Mouse (Mus musculus) adrenal gland, adult 8-10 months (tissue): Measurements from ENCODE around the gene Tbc1d22a. TPM values are rescaled to one million over a fixed set of nuclear protein-coding genes. Genes with fewer than 3 reads are reported as not detected.

Experiments
- DNase-seq: peaks from one replicate; pipeline ENCODE4 v3.0.0; 2022
- total RNA-seq, 4 experiments: library from RNA; stranded (reverse); gene quantifications; 2 replicates each; pipeline ENCODE4 v1.2.4; 2022

The Tbc1d22a gene
- total RNA-seq, 4 experiments from 2014 or later, result 36.6 to 49.1 (median 43.4) TPM

DNA sequence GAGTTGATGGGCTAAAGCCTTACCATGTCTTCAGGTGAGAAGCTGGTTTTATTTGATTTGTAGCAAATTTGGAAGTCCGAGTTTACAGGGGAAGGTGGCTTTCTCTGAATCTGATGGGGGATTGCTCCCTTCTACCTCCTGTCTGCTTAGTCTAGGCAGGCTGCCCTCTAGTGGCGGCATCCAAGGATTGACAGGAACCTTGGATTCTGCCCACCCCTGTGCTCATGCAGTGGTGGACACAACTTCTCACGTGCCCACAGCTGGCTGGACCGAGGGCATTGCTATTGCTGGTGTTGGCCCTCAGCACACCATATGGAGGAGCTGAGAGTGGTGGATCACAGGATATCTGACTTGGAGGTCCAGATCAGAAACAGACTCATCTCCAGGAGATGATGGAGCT lies 22.0 kb downstream of the Tbc1d22a start:
- no peak for DNase-seq

DNA sequence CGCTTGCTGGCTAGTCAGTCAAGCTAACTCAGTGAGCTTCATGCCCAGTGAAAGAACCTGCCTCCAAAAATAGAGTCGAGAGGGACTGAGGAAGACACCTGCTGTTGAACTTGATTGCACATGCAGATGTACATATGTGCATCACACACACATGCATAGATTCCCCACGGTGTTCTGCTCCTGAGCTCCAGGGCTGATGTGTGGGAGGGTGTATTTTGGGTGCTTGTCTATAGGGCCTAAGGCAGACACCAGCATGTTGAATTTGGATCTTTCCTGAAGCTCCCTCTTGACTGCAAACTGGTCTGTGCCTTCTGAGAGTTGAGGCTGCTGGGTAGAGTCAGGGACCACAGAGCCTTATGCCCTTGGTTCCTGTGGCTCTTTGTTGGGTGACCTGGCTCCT lies 23.8 kb downstream of the Tbc1d22a start:
- no peak for DNase-seq

DNA sequence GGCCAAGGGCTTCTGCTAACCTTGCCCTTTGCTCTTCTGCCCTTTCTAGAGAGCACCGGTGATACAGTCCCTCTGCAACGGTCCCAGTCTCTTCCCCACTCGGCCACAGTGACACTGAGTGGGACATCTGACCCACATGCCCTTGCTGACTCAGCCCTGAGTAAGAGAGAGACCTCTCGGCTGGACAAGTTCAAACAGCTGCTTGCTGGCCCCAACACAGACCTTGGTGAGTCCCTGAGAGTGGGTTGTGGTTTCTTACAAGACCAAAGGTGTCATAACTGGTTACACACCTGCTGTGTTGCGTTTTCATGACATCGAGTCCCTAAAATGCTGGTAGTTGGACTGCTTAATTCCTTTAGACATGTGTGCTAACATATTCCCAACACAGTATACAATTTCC lies 24.8 kb downstream of the Tbc1d22a start:
- no peak for DNase-seq

DNA sequence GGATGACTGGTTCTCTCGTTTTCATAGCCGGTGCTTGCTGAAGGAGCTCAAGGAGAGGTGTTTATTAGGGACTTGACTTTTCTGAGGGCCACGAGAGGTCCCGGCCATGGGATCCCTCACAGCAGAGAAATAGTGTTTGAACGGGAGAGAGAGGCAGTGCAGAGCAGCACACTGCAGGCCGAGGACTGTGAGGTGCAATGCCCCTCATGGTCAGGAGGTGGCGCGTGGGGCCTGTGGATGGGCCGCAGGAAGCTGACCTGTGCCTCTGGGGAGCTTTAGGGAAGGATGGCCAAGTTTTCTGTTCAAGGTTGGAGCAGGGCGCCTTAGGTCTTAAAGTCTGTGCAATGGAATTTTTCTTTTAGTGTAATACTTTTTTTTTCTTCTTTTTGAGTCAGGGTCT lies 25.5 kb downstream of the Tbc1d22a start:
- peak; percentile 38 for DNase-seq

DNA sequence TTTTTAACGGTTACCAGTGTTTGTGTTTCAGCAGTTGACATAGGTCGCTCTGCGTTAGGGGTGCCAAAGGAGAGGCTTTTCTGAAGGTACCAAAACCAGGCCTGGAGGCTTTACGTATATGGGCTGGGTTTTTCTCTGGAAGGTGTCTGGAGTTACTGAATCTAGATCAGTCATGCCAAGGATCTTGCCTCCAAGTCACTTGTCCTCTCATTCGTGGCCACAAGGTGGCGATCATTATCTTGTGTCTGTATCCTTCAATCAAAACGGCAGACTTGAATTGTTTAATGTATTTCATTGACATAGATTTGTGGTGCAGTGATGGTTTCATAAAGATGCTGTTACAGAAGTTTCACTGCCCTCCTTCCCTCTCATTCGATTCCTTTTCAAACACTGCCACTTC lies 29.4 kb downstream of the Tbc1d22a start:
- no peak for DNase-seq

DNA sequence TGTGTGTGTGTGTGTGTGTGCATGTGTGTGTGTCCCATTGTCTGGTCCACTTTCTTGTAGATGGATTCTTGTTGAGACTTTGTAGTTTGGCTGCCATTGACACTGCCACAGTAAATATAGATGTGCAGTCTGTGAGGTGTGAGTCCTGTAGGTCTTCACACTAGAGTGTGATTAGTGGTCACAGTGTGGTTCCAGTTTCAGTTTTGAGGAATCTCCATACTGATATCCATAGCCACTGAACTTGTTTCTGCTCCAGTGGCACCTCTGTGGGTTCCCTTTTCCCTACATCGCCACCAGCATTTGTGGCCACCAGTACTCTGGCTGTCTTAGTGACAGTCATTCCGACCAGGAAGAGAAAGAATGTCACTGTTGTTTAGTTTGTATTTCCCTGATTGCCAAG lies 30.1 kb downstream of the Tbc1d22a start:
- no peak for DNase-seq

DNA sequence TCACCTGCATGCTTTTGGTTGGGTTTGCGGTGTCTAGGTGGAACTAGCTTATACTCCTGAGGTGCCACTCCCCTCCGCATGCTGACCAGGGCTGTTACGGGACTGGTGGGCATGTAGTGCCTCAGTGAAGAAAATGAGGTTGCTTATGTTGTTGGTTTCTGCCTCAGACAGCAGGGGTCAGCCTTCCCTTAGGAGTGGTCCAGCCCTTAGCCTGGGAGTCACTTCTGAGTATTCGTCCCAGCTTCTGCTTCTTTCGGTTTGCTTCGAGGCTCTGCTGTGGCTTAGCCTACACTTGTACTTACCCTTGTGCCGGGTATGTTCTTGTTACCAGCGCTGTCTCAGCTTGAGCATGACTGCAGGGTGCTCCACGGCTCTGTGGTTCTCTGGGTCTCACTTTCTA lies 36.0 kb downstream of the Tbc1d22a start:
- no peak for DNase-seq

DNA sequence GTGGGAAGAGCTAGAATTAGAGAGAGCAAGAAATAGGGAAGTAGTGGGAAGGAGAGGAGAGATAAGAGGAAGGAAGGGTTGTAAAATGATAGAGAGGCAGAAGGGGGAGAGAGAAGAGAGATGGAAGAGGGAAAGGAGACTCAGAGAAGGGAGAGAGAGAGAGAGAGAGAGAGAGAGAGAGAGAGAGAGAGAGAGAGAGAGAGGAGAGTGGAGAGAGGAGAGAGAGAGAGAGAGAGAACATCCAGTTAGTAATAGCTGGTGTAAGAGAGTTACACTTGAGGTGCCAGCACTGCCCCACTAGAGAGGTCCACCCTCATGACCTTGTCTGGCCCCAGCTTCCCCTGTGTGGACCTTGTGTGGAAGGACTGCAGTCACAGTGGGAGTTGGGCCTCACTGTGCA lies 37.9 kb downstream of the Tbc1d22a start:
- no peak for DNase-seq

DNA sequence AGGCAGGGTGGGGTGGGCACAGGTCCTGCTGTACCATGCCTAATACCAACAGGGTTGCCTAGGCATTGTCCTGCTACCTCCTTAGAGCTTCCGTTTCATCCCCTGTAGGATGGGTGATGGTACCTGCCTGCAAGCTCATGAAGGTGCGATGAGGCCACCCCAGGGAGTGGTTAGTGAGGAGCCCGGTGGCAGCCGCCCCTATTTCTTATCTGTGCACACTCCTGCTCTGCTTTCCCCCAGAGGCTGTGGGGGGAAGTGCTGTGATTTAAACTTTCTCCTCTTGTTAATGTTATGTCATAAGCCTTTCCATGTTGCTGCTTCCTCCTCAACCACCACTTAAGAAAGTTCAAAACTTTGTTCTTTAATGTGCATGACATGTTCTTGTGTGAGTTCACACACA lies 38.4 kb downstream of the Tbc1d22a start:
- no peak for DNase-seq

DNA sequence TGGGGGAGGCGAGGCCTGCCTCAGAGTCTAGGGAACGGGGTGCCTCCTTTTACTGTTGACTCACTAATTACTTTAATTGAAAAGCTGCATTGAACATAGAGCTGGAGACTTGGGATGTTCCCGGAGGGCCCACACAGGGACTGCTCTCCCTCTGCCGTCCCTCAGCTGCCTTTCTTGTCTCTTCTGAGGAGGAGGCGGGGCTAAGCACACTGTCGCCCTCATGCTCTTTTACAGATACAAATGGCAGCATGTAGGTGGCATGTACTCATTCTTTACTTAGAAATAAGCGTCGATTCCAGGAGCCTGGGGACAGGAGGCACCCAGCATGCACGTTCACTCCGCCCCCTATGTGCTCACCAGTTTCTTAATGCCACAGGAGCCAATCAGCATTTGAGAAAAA lies 39.2 kb downstream of the Tbc1d22a start:
- no peak for DNase-seq

DNA sequence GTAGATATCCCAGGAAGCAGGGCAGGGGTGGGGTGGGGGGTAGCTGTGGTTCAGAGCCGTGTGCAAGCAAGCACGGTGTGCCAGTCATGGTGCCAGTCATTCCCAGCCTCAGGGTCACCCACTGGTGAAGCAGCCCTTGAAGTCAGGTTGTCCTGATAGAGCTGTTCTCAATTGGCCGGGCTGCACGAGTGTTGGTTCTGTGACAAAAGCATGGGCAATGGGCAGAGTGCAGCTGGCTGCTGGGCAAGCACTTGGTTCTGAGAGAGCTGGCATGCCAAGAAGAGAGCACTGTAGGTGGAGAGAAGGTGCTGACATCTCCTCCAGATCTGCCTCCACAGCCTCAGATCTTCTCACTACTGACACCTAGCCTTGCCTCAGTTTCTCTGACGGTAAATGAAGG lies 41.9 kb downstream of the Tbc1d22a start:
- no peak for DNase-seq

DNA sequence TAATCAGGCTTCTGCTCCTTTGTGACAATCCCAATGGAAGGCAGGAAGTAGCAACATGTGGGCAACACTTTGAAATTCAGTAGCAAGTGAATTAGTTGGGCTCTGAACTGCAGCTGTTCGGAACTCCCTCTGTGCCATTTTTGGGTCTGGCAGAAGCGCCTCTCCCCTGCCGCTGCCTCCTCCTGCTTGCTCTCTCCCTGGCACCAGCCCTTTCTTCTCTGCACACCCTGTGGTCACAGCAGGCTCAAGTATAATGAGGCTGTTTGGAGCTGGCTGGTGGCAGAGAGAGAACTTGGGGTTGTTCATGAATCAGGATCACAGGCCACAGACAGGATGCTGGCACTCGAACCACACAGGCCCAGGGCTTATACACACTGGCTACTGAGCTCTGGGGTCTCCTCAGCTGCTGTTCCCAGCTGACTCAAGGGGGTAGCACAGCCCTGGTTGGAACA lies 42.5 kb downstream of the Tbc1d22a start:
- no peak for DNase-seq

DNA sequence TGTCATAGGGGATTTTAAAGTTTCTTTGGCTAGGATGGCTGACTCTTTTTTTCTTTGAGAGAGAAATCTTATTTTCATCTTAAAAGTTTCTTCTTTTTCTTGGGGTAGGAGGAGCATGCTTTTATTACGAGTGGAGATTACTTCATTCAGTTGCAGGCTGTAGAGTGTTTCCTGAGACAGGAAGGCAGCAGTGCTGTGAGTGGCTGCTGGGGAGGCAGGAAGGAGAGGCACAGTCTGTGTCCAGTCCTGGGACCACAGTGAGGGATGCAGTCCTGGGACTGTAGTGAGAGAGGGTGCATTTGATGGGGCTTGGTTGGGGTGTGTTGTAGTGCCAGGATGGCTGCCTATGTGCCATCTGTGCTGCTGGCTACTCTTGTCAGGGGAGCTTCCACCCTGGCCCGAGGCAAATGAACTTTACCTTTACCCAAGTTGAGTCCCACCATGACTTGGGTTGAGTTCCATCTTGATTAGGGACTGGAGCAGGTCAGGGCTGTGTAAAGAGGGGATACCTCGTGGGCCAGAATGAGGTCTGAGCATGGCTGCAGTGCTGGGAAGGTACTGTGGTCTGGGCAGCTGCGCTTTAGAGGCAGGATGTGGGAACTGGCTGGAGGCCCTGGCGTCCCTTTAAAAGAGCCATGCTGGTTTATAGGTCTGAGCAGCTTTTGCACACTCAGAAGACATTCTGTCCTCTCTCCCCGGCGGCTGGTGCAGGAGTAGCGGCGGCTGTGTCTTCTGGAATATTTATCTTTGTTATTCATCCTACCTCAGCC lies 43.8 kb downstream of the Tbc1d22a start:
- DNase-seq, result no peak

DNA sequence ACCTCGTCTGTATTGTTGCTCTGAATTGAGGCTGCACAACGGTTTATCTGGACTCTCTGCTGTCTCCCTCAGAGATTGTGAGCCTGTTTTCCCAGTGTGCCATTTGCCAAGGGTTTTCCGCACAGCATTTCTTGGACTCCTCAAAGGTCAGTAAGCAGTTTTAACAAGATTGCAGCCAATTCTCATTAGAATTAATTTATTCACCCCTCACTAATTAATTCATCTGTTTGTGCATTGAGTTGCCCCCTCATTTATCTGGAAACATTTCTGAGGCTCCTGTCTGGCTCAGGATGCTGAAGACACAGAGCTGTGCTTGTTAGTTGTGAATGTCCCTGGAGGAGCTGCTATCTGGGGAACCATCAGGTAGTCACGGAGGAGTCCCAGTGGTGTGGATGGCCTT lies 45.0 kb downstream of the Tbc1d22a start:
- no peak for DNase-seq

DNA sequence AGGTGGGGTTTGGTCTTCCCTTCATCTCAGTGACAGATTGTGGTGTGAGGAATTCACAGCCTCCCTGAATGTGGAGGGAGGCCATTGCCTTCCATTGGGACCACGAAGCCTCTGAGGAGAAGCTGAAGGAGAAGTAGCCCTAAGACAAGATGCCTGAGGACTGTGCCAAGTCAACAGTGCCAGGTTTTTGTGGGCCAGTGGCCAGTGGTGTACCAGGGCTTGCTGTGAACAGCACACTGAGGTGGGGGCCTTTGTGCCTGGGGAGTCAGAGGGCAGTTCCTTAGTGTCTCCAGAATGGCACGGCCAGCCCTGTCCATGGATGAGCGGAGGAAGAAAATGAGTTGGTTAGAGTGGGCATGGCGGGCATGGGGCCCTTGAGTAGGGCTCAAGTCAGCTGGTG lies 45.9 kb downstream of the Tbc1d22a start:
- no peak for DNase-seq

DNA sequence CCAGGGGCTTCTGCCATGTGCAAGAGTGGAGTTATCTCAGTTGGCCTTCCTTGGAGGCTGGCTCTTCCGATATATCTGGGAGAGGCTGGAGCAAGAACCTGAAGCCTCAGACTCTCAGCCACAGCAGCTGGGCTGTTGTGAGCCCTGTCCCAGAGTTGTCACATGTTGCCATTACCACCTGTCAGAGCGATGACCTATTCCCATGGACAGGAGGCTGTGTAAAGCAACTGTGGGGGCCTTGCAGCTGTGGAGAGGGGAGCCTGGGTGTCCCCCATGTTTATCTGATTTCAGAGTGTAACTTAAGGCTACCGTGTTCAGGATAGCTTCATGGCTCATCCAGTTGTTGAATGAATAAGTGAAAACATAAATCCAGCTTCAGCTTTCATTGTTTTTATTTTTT lies 50.1 kb downstream of the Tbc1d22a start:
- DNase-seq, result no peak

DNA sequence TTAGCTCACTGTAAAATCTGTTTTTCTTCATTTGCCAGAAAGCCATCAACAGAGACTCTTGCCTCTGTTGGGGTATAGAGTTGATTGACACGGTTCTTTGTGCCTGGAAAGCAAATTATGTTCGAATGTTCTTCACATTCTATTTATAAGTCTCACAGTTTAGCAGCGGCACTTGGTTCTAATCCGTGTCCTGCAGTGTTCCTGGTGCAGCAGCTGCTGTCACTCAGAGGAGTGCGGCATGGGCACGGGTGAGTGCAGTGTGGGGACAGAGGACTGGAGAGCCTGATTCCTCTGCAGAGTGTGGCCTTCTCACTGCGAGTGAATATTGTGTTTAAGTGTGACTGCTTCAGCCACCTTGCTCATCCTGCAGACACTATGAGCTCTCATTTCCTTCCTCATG lies 50.5 kb downstream of the Tbc1d22a start:
- no peak for DNase-seq

DNA sequence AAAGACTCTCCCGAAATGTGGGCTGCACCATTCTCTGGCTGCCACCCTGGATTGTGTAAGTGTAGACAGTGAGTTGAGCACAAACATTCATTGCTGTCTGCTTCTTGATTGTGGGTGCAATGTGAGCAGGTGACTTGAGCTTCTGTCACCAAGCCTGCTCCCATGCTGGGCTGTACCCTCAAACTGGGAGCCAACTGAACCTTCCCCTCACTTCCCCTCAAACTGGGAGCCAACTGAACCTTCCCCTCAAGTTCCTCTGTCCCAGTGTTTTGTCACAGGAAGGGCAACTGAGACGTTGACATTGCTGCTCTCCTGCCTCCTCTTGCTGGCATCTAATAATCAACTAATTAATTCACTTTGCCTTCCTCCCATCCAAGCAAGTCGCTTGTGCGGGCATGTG lies 52.7 kb downstream of the Tbc1d22a start:
- no peak for DNase-seq

DNA sequence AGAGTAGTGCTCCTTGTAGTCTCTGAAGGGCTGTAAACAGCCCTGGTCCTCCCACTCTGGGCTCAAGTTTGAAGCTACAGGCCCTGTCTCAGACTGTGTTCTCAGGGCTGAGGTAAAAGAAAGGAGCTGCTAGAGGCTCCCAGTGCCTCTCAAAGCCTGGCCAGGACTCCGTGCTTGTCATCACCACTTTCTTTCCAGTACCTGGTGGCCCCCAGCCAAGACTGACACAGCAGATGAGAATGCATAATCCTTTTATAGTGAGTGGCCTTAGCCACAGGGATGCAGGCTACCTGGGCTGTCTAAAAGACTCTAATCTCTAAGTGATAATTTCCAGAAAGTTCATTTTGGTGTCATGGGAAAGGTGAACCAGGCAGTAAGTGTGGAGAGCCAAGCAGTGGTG lies 54.3 kb downstream of the Tbc1d22a start:
- no peak for DNase-seq

DNA sequence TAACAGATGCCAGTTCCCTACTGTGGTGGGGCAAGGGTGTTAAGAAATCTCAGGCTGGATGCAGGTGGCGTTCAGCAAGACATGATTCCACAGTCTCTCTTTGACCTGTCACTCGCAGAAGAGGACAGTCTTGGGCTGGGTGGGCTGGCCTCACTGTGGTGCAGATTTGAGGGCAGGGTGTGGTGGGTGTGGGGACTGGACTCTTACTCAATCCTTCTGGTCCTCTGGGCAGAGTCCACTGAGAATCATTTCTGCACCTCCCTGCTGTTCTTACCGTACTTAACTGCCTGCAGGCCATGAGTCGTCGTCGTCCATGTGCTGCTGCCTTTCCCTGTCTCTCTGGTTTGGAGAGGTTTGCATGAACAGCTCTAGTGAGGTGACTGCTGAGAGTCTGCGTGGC lies 61.5 kb downstream of the Tbc1d22a start:
- DNase-seq, result no peak

DNA sequence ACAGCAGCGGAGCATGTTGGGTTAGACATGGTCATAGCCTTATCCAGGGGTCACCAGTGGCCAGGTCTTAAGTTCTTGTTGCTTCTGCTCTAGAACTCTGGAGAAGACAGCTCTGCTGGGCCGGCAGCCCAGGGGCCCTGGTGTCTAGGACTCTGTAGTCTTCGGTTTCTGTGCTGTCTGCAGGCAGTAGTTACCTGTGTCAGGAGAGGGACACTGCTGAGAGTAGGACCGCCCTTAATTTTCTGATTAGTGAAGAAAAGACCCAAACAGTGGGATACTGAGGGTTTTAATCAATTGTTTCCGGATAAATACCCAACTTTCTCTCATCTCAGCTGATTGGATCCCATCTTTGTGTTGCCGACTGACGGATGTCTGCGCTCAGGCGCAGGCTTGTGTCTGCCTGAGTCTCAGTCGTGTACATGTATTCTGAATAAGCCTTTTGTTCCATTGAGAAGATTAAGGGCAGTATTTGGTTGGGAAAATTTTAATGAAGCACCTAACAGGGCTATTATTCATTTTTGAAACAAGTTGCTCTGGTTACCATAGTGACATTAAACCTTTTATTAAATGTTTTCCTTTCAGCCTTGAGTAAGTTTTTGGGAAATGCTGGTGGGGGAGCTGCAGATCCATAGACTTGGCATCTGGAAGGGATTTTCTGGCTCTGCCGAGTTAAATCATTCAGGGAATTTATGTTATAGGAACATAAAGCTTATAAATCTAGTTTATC lies 62.4 kb downstream of the Tbc1d22a start:
- DNase-seq, result no peak

DNA sequence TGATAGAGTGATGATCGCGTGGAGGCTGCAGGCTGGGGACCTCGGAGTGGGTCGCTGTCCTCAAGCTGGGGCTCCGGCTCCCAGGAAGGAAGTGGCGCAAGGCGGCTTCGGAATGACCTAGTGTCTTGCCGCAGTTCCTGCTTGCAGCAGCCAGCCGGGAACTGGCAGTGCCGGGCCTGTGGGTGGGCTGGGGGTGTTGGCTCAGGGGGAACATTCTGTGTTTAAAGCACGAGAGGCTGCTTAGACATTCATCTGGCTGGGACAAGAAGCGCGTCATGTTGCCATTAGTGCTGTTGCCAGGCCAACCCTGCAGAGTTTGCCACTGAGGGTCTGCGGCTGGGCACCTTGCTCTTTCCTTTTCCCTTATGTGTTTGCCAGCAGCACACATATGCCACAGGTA lies 63.2 kb downstream of the Tbc1d22a start:
- no peak for DNase-seq

DNA sequence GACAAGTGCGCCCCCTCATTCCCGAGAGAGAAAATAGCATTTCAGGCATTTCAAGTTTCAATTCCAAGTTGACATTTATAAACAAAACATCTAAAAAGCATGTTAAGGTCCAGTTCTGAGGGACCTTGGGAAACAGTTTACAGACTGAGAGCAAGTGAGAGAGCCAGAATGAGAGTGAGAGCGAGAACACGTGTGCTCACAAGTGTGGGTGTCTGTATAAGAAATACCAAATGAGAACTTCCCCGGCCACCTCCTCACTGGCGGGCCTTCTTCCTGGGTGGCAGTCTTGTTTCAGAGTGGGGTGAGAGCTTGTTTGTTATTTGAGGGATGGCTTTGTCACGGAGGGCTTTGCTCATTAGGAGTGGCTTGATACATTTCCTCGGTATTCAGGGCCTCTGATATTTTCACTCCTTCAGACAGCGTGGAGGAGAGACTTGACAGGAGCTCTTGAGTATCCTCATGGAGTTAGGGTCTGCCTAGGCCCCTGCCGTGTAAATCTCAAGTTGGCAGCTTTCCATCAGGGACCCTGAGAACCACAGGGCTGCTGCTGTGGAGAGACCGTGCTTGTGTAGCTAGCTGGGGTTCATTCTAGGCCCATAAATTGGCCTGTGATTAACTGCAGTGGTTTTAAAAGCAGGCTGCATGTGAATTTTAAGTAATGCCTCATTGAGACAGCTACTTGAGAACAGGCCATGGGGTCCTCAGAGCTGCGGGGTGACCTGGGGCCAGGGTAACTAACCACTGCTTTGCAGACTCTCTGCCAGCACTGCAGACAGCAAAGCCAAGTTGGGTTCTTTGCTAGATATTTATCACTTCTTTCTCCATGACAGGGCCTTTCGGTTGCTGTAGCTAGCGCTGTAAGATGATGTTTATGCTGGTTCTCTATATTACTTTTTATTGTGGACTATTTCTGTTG lies 65.1 kb downstream of the Tbc1d22a start:
- DNase-seq, result no peak
